Mouse (Mus musculus) E14TG2a.4 (cell line): Measurements from ENCODE around the gene Gm8369.
"Not testable (repeated sequence)": the region's sequence is repeated elsewhere in the genome, so short reads cannot be mapped to it uniquely, and the experiment has no call there.

Experiments used
- H3K27me3 ChIP-seq: 2 replicates; pipeline ENCODE4 v1.6.1; 2014; ENCODE audit warnings: low read length, control low read depth; ENCODE audit not compliant: insufficient read depth
- H3K36me3 ChIP-seq: 2 replicates; pipeline ENCODE4 v1.6.1; 2014; ENCODE audit warnings: low read length, control low read depth; ENCODE audit not compliant: insufficient read depth
- H3K4me1 ChIP-seq: replicated peaks from 2 replicates; pipeline ENCODE4 v1.6.1; 2014; ENCODE audit warnings: low read depth, low read length, control low read depth
- H3K4me3 ChIP-seq: replicated peaks from 2 replicates; pipeline ENCODE4 v1.5.1; 2014; ENCODE audit warnings: mild to moderate bottlenecking, low read length
- H3K9me3 ChIP-seq: 2 replicates; pipeline ENCODE4 v1.6.1; 2014; ENCODE audit warnings: low read length, control low read depth
- CTCF ChIP-seq: conservative IDR thresholded peaks from 2 replicates; pipeline ENCODE4 v1.5.1; 2014; ENCODE audit warnings: low read length
- NANOG ChIP-seq: IDR thresholded peaks from 2 replicates; pipeline ENCODE4 v1.6.1; 2014; ENCODE audit warnings: borderline replicate concordance, low read length, mixed read lengths
- POU5F1 ChIP-seq: IDR thresholded peaks from 2 replicates; pipeline ENCODE4 v1.6.1; 2014; ENCODE audit warnings: low read length, borderline replicate concordance

The Gm8369 gene

GRCm38 (mm10) chr19:11496361-11496760 is 10.6 kb downstream of the Gm8369 start:
- no peaks in the 10 kb centered on the region for H3K4me1 ChIP-seq
- H3K27me3 ChIP-seq, result no peaks in the 10 kb centered on the region
- H3K9me3 ChIP-seq, result no peaks in the 10 kb centered on the region
- no peak overlapping the region for H3K4me3 ChIP-seq
- H3K36me3 ChIP-seq, result no peaks in the 10 kb centered on the region
- no peak for TF ChIP-seq CTCF
- TF ChIP-seq NANOG, result no peak
- no peak for TF ChIP-seq POU5F1

GRCm38 (mm10) chr19:11497300-11497699 is 11.6 kb downstream of the Gm8369 start:
- H3K4me1 ChIP-seq, H3K36me3 ChIP-seq, H3K4me3 ChIP-seq, H3K9me3 ChIP-seq, H3K27me3 ChIP-seq: not testable (repeated sequence)

GRCm38 (mm10) chr19:11500796-11501195 is 15.1 kb downstream of the Gm8369 start:
- no peak overlapping the region for H3K4me3 ChIP-seq
- no peaks in the 10 kb centered on the region for H3K36me3 ChIP-seq
- no peaks in the 10 kb centered on the region for H3K9me3 ChIP-seq
- no peaks in the 10 kb centered on the region for H3K27me3 ChIP-seq
- H3K4me1 ChIP-seq, result no peaks in the 10 kb centered on the region
- TF ChIP-seq POU5F1 (no peak), CTCF (no peak), NANOG (no peak)

GRCm38 (mm10) chr19:11501326-11501725 is 15.6 kb downstream of the Gm8369 start:
- no peak for TF ChIP-seq CTCF
- no peak for TF ChIP-seq NANOG
- TF ChIP-seq POU5F1, result no peak
- Histone ChIP-seq H3K4me1 (no peaks in the 10 kb centered on the region), H3K36me3 (no peaks in the 10 kb centered on the region), H3K4me3 (no peak overlapping the region), H3K27me3 (no peaks in the 10 kb centered on the region), H3K9me3 (no peaks in the 10 kb centered on the region)

GRCm38 (mm10) chr19:11504857-11505256 is 19.1 kb downstream of the Gm8369 start:
- no peak overlapping the region for H3K4me3 ChIP-seq
- no peaks in the 10 kb centered on the region for H3K9me3 ChIP-seq
- H3K36me3 ChIP-seq, result no peaks in the 10 kb centered on the region
- H3K27me3 ChIP-seq, result no peaks in the 10 kb centered on the region
- TF ChIP-seq CTCF, result no peak
- TF ChIP-seq NANOG, result no peak
- no peak for TF ChIP-seq POU5F1
- no peaks in the 10 kb centered on the region for H3K4me1 ChIP-seq

GRCm38 (mm10) chr19:11513458-11513857 is 27.7 kb downstream of the Gm8369 start:
- Histone ChIP-seq H3K4me1 (no peaks in the 10 kb centered on the region), H3K4me3 (no peak overlapping the region), H3K36me3 (no peaks in the 10 kb centered on the region), H3K9me3 (no peaks in the 10 kb centered on the region), H3K27me3 (no peaks in the 10 kb centered on the region)
- TF ChIP-seq NANOG (no peak), CTCF (no peak), POU5F1 (no peak)

GRCm38 (mm10) chr19:11516246-11516645 is 30.5 kb downstream of the Gm8369 start, which contains the start of gene Ms4a6b:
Gene Ms4a6b (plus strand): TSS chr19:11516512.
- Histone ChIP-seq H3K27me3 (no peaks in the 10 kb centered on the region), H3K36me3 (no peaks in the 10 kb centered on the region), H3K4me1 (no peaks in the 10 kb centered on the region), H3K4me3 (no peak within 1 kb of the TSS), H3K9me3 (no peaks in the 10 kb centered on the region)
- TF ChIP-seq POU5F1, result no peak
- no peak for TF ChIP-seq NANOG
- TF ChIP-seq CTCF, result no peak

GRCm38 (mm10) chr19:11516845-11517244 is 31.1 kb downstream of the Gm8369 start:
- Histone ChIP-seq H3K36me3 (no peaks in the 10 kb centered on the region), H3K4me1 (no peaks in the 10 kb centered on the region), H3K9me3 (no peaks in the 10 kb centered on the region), H3K27me3 (no peaks in the 10 kb centered on the region), H3K4me3 (no peak overlapping the region)
- no peak for TF ChIP-seq POU5F1
- TF ChIP-seq CTCF, result no peak
- no peak for TF ChIP-seq NANOG

- H3K4me1 ChIP-seq, H3K9me3 ChIP-seq, H3K27me3 ChIP-seq, H3K4me3 ChIP-seq, H3K36me3 ChIP-seq: not testable (repeated sequence)
Measured at GRCm38 (mm10) chr19:11517373-11517772, 31.6 kb downstream of the Gm8369 start.

- not testable (repeated sequence) for H3K4me1 ChIP-seq, H3K27me3 ChIP-seq, H3K4me3 ChIP-seq, H3K36me3 ChIP-seq, H3K9me3 ChIP-seq
Measured at GRCm38 (mm10) chr19:11518356-11518755, 32.6 kb downstream of the Gm8369 start.
